Mouse (Mus musculus) myocyte (in vitro differentiated cells): ENCODE measurements at regions not wholly inside any gene's neighbourhood (a gene's known extent, or its start where the extent isn't known, plus 50 kb on each side); places are given as distances from the start of the nearest gene placed in this dataset.
"Not testable (repeated sequence)": the region's sequence is repeated elsewhere in the genome, so short reads cannot be mapped to it uniquely, and the experiment has no call there.

Experiments used
- H3K27me3 ChIP-seq: one replicate; pipeline ENCODE4 v1.6.1; 2011; ENCODE audit not compliant: control insufficient read depth, insufficient read depth, insufficient read length
- H3K36me3 ChIP-seq: one replicate; pipeline ENCODE4 v1.6.1; 2011; ENCODE audit not compliant: control insufficient read depth, insufficient read depth
- H3K4me2 ChIP-seq: one replicate; pipeline ENCODE4 v1.6.1; 2011; ENCODE audit warnings: low read depth, control low read depth
- H3K4me3 ChIP-seq: one replicate; pipeline ENCODE4 v1.5.1; 2011; ENCODE audit warnings: mild to moderate bottlenecking, control low read depth, moderate library complexity
- H3K79me2 ChIP-seq: one replicate; pipeline ENCODE4 v1.6.1; 2011; ENCODE audit not compliant: control insufficient read depth, insufficient read depth
- H3ac ChIP-seq: one replicate; pipeline ENCODE4 v1.6.1; 2011; ENCODE audit not compliant: control insufficient read depth, insufficient read length
- CEBPB ChIP-seq: IDR thresholded peaks from 2 replicates; pipeline ENCODE4 v1.6.1; 2011; ENCODE audit warnings: mild to moderate bottlenecking, moderate library complexity; ENCODE audit not compliant: poor library complexity, insufficient read depth, severe bottlenecking
- E2F4 ChIP-seq: IDR thresholded peaks from one replicate; pipeline ENCODE4 v1.6.1; 2011; ENCODE audit warnings: mild to moderate bottlenecking, control low read depth, moderate library complexity; ENCODE audit not compliant: insufficient read depth
- MAX ChIP-seq: IDR thresholded peaks from one replicate; pipeline ENCODE4 v1.6.1; 2011; ENCODE audit warnings: low read depth, mild to moderate bottlenecking, control low read depth
- MYOD1 ChIP-seq, 3 experiments: IDR thresholded peaks; one replicate each; pipeline ENCODE4 v1.6.1; 2011; ENCODE audit warnings: control low read depth in 2 of 3, low read depth in 2 of 3, mild to moderate bottlenecking in 2 of 3, moderate library complexity in 1 of 3; ENCODE audit not compliant: insufficient read length in 2 of 3, control insufficient read depth in 1 of 3
- MYOG ChIP-seq, 3 experiments: IDR thresholded peaks; one replicate each; pipeline ENCODE4 v1.6.1; 2011; ENCODE audit warnings: control low read depth in 2 of 3, low read depth in 2 of 3, mild to moderate bottlenecking in 2 of 3; ENCODE audit not compliant: insufficient read length in 2 of 3, control insufficient read depth in 1 of 3, insufficient read depth in 1 of 3
- POLR2A ChIP-seq: IDR thresholded peaks from one replicate; pipeline ENCODE4 v1.6.1; 2011; ENCODE audit warnings: low read depth, mild to moderate bottlenecking, control low read depth, moderate library complexity; ENCODE audit not compliant: insufficient read length
- POLR2AphosphoS2 ChIP-seq: IDR thresholded peaks from one replicate; pipeline ENCODE4 v1.6.1; 2011; ENCODE audit warnings: low read depth, control low read depth; ENCODE audit not compliant: insufficient read length
- REST ChIP-seq: IDR thresholded peaks from one replicate; pipeline ENCODE4 v1.6.1; 2011; ENCODE audit warnings: mild to moderate bottlenecking, control low read depth, moderate library complexity; ENCODE audit not compliant: insufficient read depth, insufficient read length
- SRF ChIP-seq: IDR thresholded peaks from one replicate; pipeline ENCODE4 v1.6.1; 2011; ENCODE audit warnings: low read depth; ENCODE audit not compliant: control insufficient read depth, insufficient read length
- TCF12 ChIP-seq: IDR thresholded peaks from one replicate; pipeline ENCODE4 v1.6.1; 2011; ENCODE audit warnings: mild to moderate bottlenecking, control low read depth; ENCODE audit not compliant: poor library complexity, insufficient read depth, severe bottlenecking
- TCF3 ChIP-seq: IDR thresholded peaks from one replicate; pipeline ENCODE4 v1.6.1; 2011; ENCODE audit warnings: low read depth, control low read depth; ENCODE audit not compliant: insufficient read length
- USF1 ChIP-seq: IDR thresholded peaks from one replicate; pipeline ENCODE4 v1.6.1; 2011; ENCODE audit warnings: low read depth, mild to moderate bottlenecking, control low read depth, moderate library complexity

DNA sequence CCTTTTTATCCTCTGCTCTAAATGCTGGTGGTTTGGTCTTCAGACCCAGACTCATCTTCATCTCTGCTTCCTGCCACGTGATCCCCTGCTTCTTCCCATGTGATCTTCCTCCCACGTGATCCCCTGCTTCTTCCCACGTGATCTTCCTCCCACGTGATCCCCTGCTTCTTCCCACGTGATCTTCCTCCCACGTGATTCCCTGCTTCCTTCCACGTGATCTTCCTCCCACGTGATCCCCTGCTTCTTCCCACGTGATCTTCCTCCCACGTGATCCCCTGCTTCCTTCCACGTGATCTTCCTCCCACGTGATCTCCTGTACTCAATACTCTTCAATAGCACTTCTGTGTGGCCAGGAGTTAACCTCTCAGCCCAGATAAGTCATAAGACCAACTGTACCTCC is 147.1 kb upstream of the Map1b start:
- H3K27me3 ChIP-seq, H3K36me3 ChIP-seq, H3K4me2 ChIP-seq, H3ac ChIP-seq, H3K4me3 ChIP-seq, H3K79me2 ChIP-seq: not testable (repeated sequence)
- peak; percentile 0 for TF ChIP-seq USF1

GRCm38 (mm10) chr13:99647661-99648204 is 131.4 kb upstream of the Map1b start:
- H3K36me3 ChIP-seq: no peaks in the 10 kb centered on the region
- no peaks in the 10 kb centered on the region for H3K79me2 ChIP-seq
- no peak for TF ChIP-seq REST
- TF ChIP-seq POLR2A: no peak
- no peak for TF ChIP-seq MAX
- TF ChIP-seq MYOD1 (IDR thresholded peaks at IDR 0.05; ENCODE audit: control insufficient read depth in 1 of 3, insufficient read length in 2 of 3, low read depth in 2 of 3): no peak
- TF ChIP-seq CEBPB: no peak
- no peak for TF ChIP-seq MYOG (IDR thresholded peaks at IDR 0.05; ENCODE audit: control insufficient read depth in 1 of 3, insufficient read depth in 1 of 3, insufficient read length in 2 of 3, low read depth in 2 of 3)
- TF ChIP-seq POLR2AphosphoS2: no peak
- no peak for TF ChIP-seq TCF12
- no peak for TF ChIP-seq USF1
- no peak for TF ChIP-seq TCF3
- no peak for TF ChIP-seq E2F4
- TF ChIP-seq SRF: no peak

DNA sequence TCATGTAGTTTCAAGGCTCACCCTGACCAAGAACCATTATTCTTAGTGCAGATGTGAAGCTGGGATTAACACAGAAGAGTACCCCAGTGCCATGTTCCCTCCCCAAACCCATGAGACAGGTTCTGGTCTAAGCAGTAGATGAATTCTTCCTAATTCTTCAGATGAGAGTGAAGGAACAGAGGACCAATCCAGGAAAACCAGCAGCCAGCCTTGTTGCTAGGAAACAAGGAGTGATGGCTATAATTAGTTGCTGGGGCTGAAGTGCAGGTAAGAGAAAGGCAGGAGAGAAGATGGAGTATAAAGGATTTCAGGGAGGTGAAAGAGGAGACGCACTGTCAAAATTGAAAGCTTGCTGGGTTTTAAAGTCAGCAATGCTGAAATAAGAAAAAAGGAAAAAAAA is 128.4 kb upstream of the Map1b start:
- Histone ChIP-seq H3K4me2 (no peak overlapping the region), H3K36me3 (no peaks in the 10 kb centered on the region), H3K4me3 (no peak overlapping the region), H3K79me2 (no peaks in the 10 kb centered on the region), H3ac (no peak overlapping the region), H3K27me3 (no peaks in the 10 kb centered on the region)
- TF ChIP-seq REST (no peak), POLR2AphosphoS2 (no peak), CEBPB (no peak), TCF12 (no peak), POLR2A (no peak), MYOG (IDR thresholded peaks at IDR 0.05; ENCODE audit: control insufficient read depth in 1 of 3, insufficient read depth in 1 of 3, insufficient read length in 2 of 3, low read depth in 2 of 3) (no peak), E2F4 (no peak), USF1 (no peak), MAX (no peak), TCF3 (no peak), SRF (no peak), MYOD1 (IDR thresholded peaks at IDR 0.05; ENCODE audit: control insufficient read depth in 1 of 3, insufficient read length in 2 of 3, low read depth in 2 of 3) (no peak)

More at GRCm38 (mm10) chr13:99647661-99648204, 131.4 kb upstream of the Map1b start:
- H3K4me2 ChIP-seq: peak overlapping the region; percentile 37
- H3K27me3 ChIP-seq: no peaks in the 10 kb centered on the region
- no peak overlapping the region for H3ac ChIP-seq
- no peak overlapping the region for H3K4me3 ChIP-seq

DNA sequence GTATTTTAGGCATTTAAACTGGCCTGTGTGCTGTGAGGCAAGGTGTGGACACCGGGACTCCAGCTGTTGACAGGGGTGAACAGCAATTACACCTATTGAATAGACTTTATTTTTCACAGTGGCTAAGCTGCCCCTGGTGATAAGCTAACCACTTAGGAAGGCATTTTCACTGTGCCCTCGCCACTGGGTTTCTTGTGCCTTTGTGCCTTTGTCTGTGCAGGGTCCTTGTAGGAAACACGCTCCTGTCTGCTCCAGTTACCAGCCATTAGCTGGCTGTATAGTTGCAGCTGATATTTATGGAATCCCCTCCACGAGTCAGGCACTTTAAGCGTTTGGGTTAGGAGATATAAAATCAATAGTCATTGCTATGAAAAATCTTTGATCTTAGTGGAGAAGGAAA is 126.5 kb upstream of the Map1b start:
- Histone ChIP-seq H3K4me2 (no peak overlapping the region), H3K79me2 (no peaks in the 10 kb centered on the region), H3K4me3 (no peak overlapping the region), H3ac (no peak overlapping the region), H3K36me3 (no peaks in the 10 kb centered on the region), H3K27me3 (no peaks in the 10 kb centered on the region)
- TF ChIP-seq MYOD1 (IDR thresholded peaks at IDR 0.05; ENCODE audit: control insufficient read depth in 1 of 3, insufficient read length in 2 of 3, low read depth in 2 of 3): no peak
- no peak for TF ChIP-seq CEBPB

DNA sequence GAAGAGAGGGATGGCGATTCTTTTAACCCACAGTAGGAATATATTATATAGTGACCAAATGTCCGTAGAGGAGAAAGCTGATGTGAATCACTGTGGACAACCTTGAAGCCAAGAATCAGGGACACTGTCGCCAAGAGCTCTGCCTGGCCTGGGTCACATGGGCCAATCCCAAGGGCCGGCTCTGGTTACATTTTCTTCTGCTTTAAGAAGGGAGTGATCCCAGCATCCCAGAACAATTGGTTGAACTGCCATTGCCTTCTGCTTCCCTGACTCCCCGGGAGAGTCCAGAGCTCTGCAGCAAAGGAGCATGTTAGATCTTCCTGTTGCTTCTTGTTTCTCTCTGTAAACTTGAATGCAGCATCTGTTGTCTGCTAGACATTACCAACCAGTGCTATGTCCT is 126.0 kb upstream of the Map1b start:
- Histone ChIP-seq H3K4me2 (no peak overlapping the region), H3K27me3 (no peaks in the 10 kb centered on the region), H3K79me2 (no peaks in the 10 kb centered on the region), H3ac (no peak overlapping the region), H3K36me3 (no peaks in the 10 kb centered on the region), H3K4me3 (no peak overlapping the region)
- no peak for TF ChIP-seq MAX
- no peak for TF ChIP-seq MYOG (IDR thresholded peaks at IDR 0.05; ENCODE audit: control insufficient read depth in 1 of 3, insufficient read depth in 1 of 3, insufficient read length in 2 of 3, low read depth in 2 of 3)
- TF ChIP-seq POLR2AphosphoS2: no peak
- no peak for TF ChIP-seq TCF3
- no peak for TF ChIP-seq E2F4
- TF ChIP-seq MYOD1 (IDR thresholded peaks at IDR 0.05; ENCODE audit: control insufficient read depth in 1 of 3, insufficient read length in 2 of 3, low read depth in 2 of 3): no peak
- TF ChIP-seq POLR2A: no peak
- no peak for TF ChIP-seq CEBPB
- TF ChIP-seq TCF12: no peak
- TF ChIP-seq REST: no peak
- TF ChIP-seq USF1: no peak
- no peak for TF ChIP-seq SRF
